In genomic region chr13:29985101-29985854, GRCm38 (mm10) we compare ENCODE assay signal across 8 mouse cellular contexts. TPM values are rescaled to one million over a fixed set of nuclear protein-coding genes. Genes with fewer than 3 reads are reported as not detected.
A peak's percentile ranks its signal among the peaks of the same experiment; 100 is the strongest.
DNase-seq lines count a peak whose midpoint lies in the region; ATAC-seq and TF ChIP-seq lines count a peak whose summit lies in the region.

No protein-coding gene starts in this region.

- H3ac ChIP-seq in C2C12 (ENCODE audit: control insufficient read depth, insufficient read length, low read depth) = peak overlapping the region; percentile 98

- peaks cover 54% of the 10 kb centered on the region for H3K79me2 ChIP-seq in C2C12 (ENCODE audit: control insufficient read depth, insufficient read depth)

- H3K36me3 ChIP-seq in C2C12 (ENCODE audit: control insufficient read depth, insufficient read depth) = peaks cover 12% of the 10 kb centered on the region
- no peaks in the 10 kb centered on the region for H3K36me3 ChIP-seq in embryonic facial prominence, embryonic 15.5 days
- H3K36me3 ChIP-seq in lung, embryonic 15.5 days = no peaks in the 10 kb centered on the region

- peaks cover 40% of the 10 kb centered on the region for H3K79me3 ChIP-seq in C2C12 (ENCODE audit: low read depth)

- H3K27ac ChIP-seq in embryonic facial prominence, embryonic 15.5 days (replicated peaks) = peak overlapping the region; percentile 98
- peak overlapping the region; percentile 98 for H3K27ac ChIP-seq in lung, embryonic 15.5 days

- ATAC-seq in embryonic facial prominence, embryonic 15.5 days (ENCODE audit: insufficient number of reproducible peaks, low FRiP score, low TSS enrichment, low read depth) = no peak
- 0 out of 2 replicates have a peak, but pooled peaks have one; percentile 3 for ATAC-seq in lung, embryonic 15.5 days (ENCODE audit: borderline replicate concordance, extremely low read depth, low FRiP score, low TSS enrichment)

- TF ChIP-seq CTCF in C2C12 (IDR thresholded peaks at IDR 0.05; ENCODE audit: control insufficient read depth, insufficient read depth, insufficient read length) = no peak

- intact Hi-C loops in heart, postnatal 10 days (cut with DNase I) = loop anchor here (10.0 kb wide), 1 partner anchor 1030 kb away; the partner anchor contains the start of gene Sox4

- H3K9me3 ChIP-seq in embryonic facial prominence, embryonic 15.5 days (replicated peaks) = no peaks in the 10 kb centered on the region
- no peaks in the 10 kb centered on the region for H3K9me3 ChIP-seq in lung, embryonic 15.5 days

- under 1% methylated on average over 60 of the region's 62 CpGs for WGBS in embryonic facial prominence, embryonic 15.5 days
- WGBS in lung, embryonic 15.5 days = under 1% methylated on average over 62 of the region's 62 CpGs

- H3K9ac ChIP-seq in embryonic facial prominence, embryonic 15.5 days = peak overlapping the region; percentile 95
- peak overlapping the region; percentile 100 for H3K9ac ChIP-seq in lung, embryonic 15.5 days

- H3K27me3 ChIP-seq in C2C12 (ENCODE audit: control insufficient read depth, insufficient read depth, insufficient read length) = no peaks in the 10 kb centered on the region
- no peaks in the 10 kb centered on the region for H3K27me3 ChIP-seq in embryonic facial prominence, embryonic 15.5 days
- H3K27me3 ChIP-seq in lung, embryonic 15.5 days = no peaks in the 10 kb centered on the region

- peak overlapping the region; percentile 95 for H3K4me2 ChIP-seq in embryonic facial prominence, embryonic 15.5 days (replicated peaks)
- peak overlapping the region; percentile 86 for H3K4me2 ChIP-seq in lung, embryonic 15.5 days

- H3K4me3 ChIP-seq in C2C12 (ENCODE audit: insufficient read depth, poor library complexity, severe bottlenecking) = peak overlapping the region; percentile 84
- peak overlapping the region; percentile 91 for H3K4me3 ChIP-seq in embryonic facial prominence, embryonic 15.5 days (replicated peaks)
- peak overlapping the region; percentile 96 for H3K4me3 ChIP-seq in lung, embryonic 15.5 days

- H3K4me1 ChIP-seq in embryonic facial prominence, embryonic 15.5 days = peaks cover 11% of the 10 kb centered on the region
- peaks cover 27% of the 10 kb centered on the region for H3K4me1 ChIP-seq in lung, embryonic 15.5 days

- DNase-seq in adrenal gland, postnatal 10 days = peak; percentile 52
- peak; percentile 43 to 51 for DNase-seq in heart, postnatal 10 days
- DNase-seq in kidney, postnatal 4 days = peak; percentile 54 to 77
- DNase-seq in right cerebral cortex, adult 2 months (ENCODE audit: low spot score in 2 of 2) = peak; percentile 16 to 35
- peak; percentile 16 for DNase-seq in urinary bladder, postnatal 14 days (ENCODE audit: low spot score)

TF ChIP-seq in C2C12, 6 proteins besides CTCF, POLR2A, EP300 and RAD21:
- TF ChIP-seq CEBPB (IDR thresholded peaks at IDR 0.05; ENCODE audit: low read depth) (no peak), MAX (IDR thresholded peaks at IDR 0.05) (no peak), FOSL1 (IDR thresholded peaks at IDR 0.05; ENCODE audit: insufficient read depth, low read length, poor library complexity, severe bottlenecking) (no peak), USF1 (IDR thresholded peaks at IDR 0.05; ENCODE audit: low read depth) (no peak), MYOD1 (IDR thresholded peaks at IDR 0.05; ENCODE audit: control insufficient read depth, insufficient read length, low read depth) (no peak)

RNA-seq across cellular contexts. Expression of gene E2f3, which starts 0.6 kb away (rescaled TPM):
- polyA plus RNA-seq in C2C12 (2012; fragmentation: generic; extraction: Trizol) = 10.2 TPM
- 10 to 100 TPM; 12.4 to 14.4 TPM for total RNA-seq in adrenal gland, postnatal 10 days (2021)
- 9.7 and 10.1 TPM in 2 replicates for polyA plus RNA-seq in embryonic facial prominence, embryonic 15.5 days (2015; fragmentation: Nextera tagmentation; extraction: Ambion mirVana)
- 10 to 100 TPM; 12.0 to 13.4 TPM for total RNA-seq in heart, postnatal 10 days (2021)
- polyA plus RNA-seq in lung, embryonic 15.5 days (2015; fragmentation: Nextera tagmentation; extraction: Ambion mirVana) = 14.1 and 14.7 TPM in 2 replicates
